Mouse (Mus musculus) midbrain, embryonic 10.5 days (tissue): ENCODE measurements at regions not wholly inside any gene's neighbourhood (a gene's known extent, or its start where the extent isn't known, plus 50 kb on each side); places are given as distances from the start of the nearest gene placed in this dataset.

Experiments used
- DNase-seq: peaks from one replicate; pipeline ENCODE4 v3.0.0-alpha.2; 2017; ENCODE audit warnings: low spot score
- H3K27ac ChIP-seq: fragments of 300-500 bp; sonication (generic); replicated peaks from 2 replicates; pipeline ENCODE4 v1.5.1; 2016; ENCODE audit warnings: mild to moderate bottlenecking
- H3K27me3 ChIP-seq: fragments of 300-500 bp; sonication (generic); 2 replicates; pipeline ENCODE4 v1.6.1; 2016; ENCODE audit warnings: low read depth, mild to moderate bottlenecking; ENCODE audit not compliant: poor library complexity, severe bottlenecking
- H3K36me3 ChIP-seq: fragments of 300-500 bp; sonication (generic); 2 replicates; pipeline ENCODE4 v1.6.1; 2016; ENCODE audit warnings: mild to moderate bottlenecking, moderate library complexity
- H3K4me1 ChIP-seq: fragments of 300-500 bp; sonication (generic); 2 replicates; pipeline ENCODE4 v1.6.1; 2016
- H3K4me3 ChIP-seq: fragments of 300-500 bp; sonication (generic); 2 replicates; pipeline ENCODE4 v1.5.1; 2016; ENCODE audit warnings: mild to moderate bottlenecking, moderate library complexity
- H3K9me3 ChIP-seq: fragments of 300-500 bp; sonication (generic); replicated peaks from 2 replicates; pipeline ENCODE4 v1.6.1; 2016; ENCODE audit warnings: mild to moderate bottlenecking
- WGBS: fragments of 180-500 bp; shearing (Covaris S2); methylation state at CpG from one replicate; pipeline ENCODE4 v1.1.7; 2016; 5-methylcytosine and 5-hydroxymethylcytosine counted together

DNA sequence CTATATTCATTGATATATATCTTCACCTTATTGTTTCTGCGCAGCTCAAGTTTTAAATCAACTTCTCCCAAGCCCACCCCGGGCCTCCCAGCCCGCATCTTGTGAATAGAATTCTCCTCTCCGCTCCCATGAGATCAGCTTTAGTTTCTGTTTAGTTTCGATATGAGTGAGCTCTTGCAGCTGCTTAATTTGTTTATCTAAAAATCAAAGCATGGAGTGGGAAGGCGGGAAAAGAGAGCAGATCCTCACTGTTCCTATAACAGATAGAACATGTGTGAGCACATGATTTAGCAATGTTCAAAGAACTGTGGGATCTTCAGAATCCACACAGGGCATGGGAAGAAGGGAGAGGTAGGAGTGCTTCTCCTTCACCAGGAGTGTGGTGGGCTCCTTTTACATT, 117.6 kb upstream of the Adamts3 start:
- DNase-seq = no peak
- Histone ChIP-seq H3K4me3 (no peak overlapping the region), H3K9me3 (no peaks in the 10 kb centered on the region), H3K27me3 (no peaks in the 10 kb centered on the region), H3K36me3 (no peaks in the 10 kb centered on the region), H3K27ac (no peak overlapping the region), H3K4me1 (no peaks in the 10 kb centered on the region)
- WGBS = 92% methylated on average over 6 of the region's 6 CpGs

DNA sequence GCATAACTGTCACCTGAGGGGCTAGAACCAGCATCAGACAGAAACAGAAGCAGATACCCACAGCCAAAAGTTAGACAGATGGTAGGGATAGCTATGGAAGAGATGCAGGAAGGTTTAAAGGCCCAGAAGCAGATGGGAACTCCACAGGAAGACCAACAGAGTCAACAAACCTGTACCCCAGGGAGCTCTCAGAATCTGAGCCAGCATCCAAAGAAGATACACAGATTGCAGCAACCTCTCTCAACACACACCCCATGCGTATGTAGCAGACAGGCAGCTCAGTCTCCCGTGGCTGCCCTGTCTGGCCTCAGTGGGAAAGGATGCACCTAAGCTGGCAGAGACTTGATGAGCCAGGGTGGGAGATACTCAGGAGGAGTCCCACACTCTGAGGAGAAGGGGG, 108.4 kb upstream of the Adamts3 start:
- 79% methylated on average over 2 of the region's 2 CpGs for WGBS
- H3K4me1 ChIP-seq = no peaks in the 10 kb centered on the region
- no peak overlapping the region for H3K4me3 ChIP-seq
- no peaks in the 10 kb centered on the region for H3K27me3 ChIP-seq
- no peaks in the 10 kb centered on the region for H3K9me3 ChIP-seq
- DNase-seq = no peak
- H3K36me3 ChIP-seq = no peaks in the 10 kb centered on the region
- H3K27ac ChIP-seq = no peak overlapping the region

GRCm38 (mm10) chr5:89981627-89982026, 98.5 kb upstream of the Adamts3 start:
- H3K27me3 ChIP-seq = no peaks in the 10 kb centered on the region
- 64% methylated on average over 6 of the region's 6 CpGs for WGBS
- no peak for DNase-seq

DNA sequence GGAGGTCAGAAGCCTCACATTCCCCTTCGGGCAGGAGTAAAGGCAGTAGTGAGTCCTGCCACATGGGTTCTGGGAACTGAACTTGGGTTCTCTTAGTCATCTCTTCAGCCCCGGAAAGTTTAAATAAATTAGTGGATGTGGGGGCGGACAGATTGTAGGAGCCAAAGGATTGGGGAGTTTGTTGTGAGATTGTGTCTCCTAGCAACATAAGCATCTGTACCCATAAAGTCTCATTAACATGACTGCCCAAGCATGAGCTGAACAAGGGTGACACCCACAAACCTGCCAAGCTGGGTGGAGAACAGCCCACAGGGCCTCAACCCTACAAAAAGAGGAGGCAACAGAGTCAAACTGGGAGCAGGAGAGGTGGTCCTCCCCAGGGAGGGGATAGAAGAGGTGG, 97.1 kb upstream of the Adamts3 start:
- 95% methylated on average over 3 of the region's 3 CpGs for WGBS
- H3K4me3 ChIP-seq = no peak overlapping the region
- no peaks in the 10 kb centered on the region for H3K9me3 ChIP-seq
- DNase-seq = no peak
- H3K4me1 ChIP-seq = no peaks in the 10 kb centered on the region
- H3K27ac ChIP-seq = no peak overlapping the region
- H3K36me3 ChIP-seq = no peaks in the 10 kb centered on the region
- H3K27me3 ChIP-seq = no peaks in the 10 kb centered on the region

More at GRCm38 (mm10) chr5:89981627-89982026, 98.5 kb upstream of the Adamts3 start:
- Histone ChIP-seq H3K27ac (no peak overlapping the region), H3K9me3 (no peaks in the 10 kb centered on the region), H3K4me3 (no peak overlapping the region), H3K4me1 (no peaks in the 10 kb centered on the region), H3K36me3 (no peaks in the 10 kb centered on the region)

GRCm38 (mm10) chr5:89952611-89953010, 69.5 kb upstream of the Adamts3 start:
- H3K9me3 ChIP-seq = 0 out of 2 replicates have a peak, but pooled peaks cover 5% of the 10 kb centered on the region
- WGBS = 90% methylated on average over 11 of the region's 11 CpGs

GRCm38 (mm10) chr5:89945660-89945925, 62.5 kb upstream of the Adamts3 start:
- no peak overlapping the region for H3K4me3 ChIP-seq
- peaks cover 6% of the 10 kb centered on the region; the same call in 1 of the 2 replicates for H3K27me3 ChIP-seq
- H3K4me1 ChIP-seq = peaks cover 25% of the 10 kb centered on the region
- no peak for DNase-seq
- 0 out of 2 replicates have a peak, but pooled peaks cover 5% of the 10 kb centered on the region for H3K9me3 ChIP-seq
- no peak overlapping the region for H3K27ac ChIP-seq
- no peaks in the 10 kb centered on the region for H3K36me3 ChIP-seq
- 90% methylated on average over 3 of the region's 3 CpGs for WGBS

More at GRCm38 (mm10) chr5:89952611-89953010, 69.5 kb upstream of the Adamts3 start:
- no peak overlapping the region for H3K4me3 ChIP-seq
- no peaks in the 10 kb centered on the region for H3K27me3 ChIP-seq
- no peaks in the 10 kb centered on the region for H3K4me1 ChIP-seq
- H3K27ac ChIP-seq = no peak overlapping the region
- DNase-seq = no peak
- H3K36me3 ChIP-seq = no peaks in the 10 kb centered on the region

- no peak for DNase-seq
- no peak overlapping the region for H3K27ac ChIP-seq
- peaks cover 6% of the 10 kb centered on the region; the same call in 1 of the 2 replicates for H3K9me3 ChIP-seq
- peaks cover 25% of the 10 kb centered on the region for H3K4me1 ChIP-seq
- WGBS = 83% methylated on average over 5 of the region's 5 CpGs
- H3K27me3 ChIP-seq = peaks cover 6% of the 10 kb centered on the region; the same call in 1 of the 2 replicates
- H3K4me3 ChIP-seq = no peak overlapping the region
- no peaks in the 10 kb centered on the region for H3K36me3 ChIP-seq
Observed at GRCm38 (mm10) chr5:89944855-89945659, 61.9 kb upstream of the Adamts3 start.

- H3K4me3 ChIP-seq = no peak overlapping the region
- peaks cover 6% of the 10 kb centered on the region; the same call in 1 of the 2 replicates for H3K27me3 ChIP-seq
- H3K27ac ChIP-seq = no peak overlapping the region
- peak; percentile 55 for DNase-seq
- no peaks in the 10 kb centered on the region for H3K36me3 ChIP-seq
- WGBS = 38% methylated on average over 9 of the region's 9 CpGs
- peaks cover 25% of the 10 kb centered on the region for H3K4me1 ChIP-seq
- peaks cover 17% of the 10 kb centered on the region; the same call in 1 of the 2 replicates for H3K9me3 ChIP-seq
Observed at GRCm38 (mm10) chr5:89943276-89944127, 60.4 kb upstream of the Adamts3 start.

DNA sequence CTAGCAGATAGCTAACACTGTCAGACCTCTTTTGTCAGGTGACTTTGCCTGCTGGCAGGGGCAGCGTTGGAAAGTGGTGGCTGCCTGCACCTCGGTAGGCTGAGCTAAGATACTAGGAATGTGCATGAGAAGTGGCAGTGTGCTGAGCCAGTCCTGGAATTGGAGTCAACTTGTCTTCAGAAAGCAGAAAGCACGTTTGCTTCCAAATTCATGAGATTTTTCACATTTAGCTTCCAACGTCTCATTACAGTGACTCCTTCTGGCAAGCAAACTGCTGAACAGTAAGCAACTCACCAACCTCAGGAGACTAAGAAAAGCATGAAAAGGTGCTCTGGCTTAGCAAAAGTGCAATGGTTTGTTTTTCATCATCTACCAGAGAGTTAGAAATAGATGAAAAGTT, 59.1 kb upstream of the Adamts3 start:
- 44% methylated on average over 4 of the region's 4 CpGs for WGBS
- H3K27ac ChIP-seq = no peak overlapping the region
- H3K27me3 ChIP-seq = peaks cover 6% of the 10 kb centered on the region; the same call in 1 of the 2 replicates
- no peak overlapping the region for H3K4me3 ChIP-seq
- H3K4me1 ChIP-seq = peaks cover 25% of the 10 kb centered on the region
- no peaks in the 10 kb centered on the region for H3K36me3 ChIP-seq
- DNase-seq = no peak
- H3K9me3 ChIP-seq = peaks cover 12% of the 10 kb centered on the region; the same call in 1 of the 2 replicates

DNA sequence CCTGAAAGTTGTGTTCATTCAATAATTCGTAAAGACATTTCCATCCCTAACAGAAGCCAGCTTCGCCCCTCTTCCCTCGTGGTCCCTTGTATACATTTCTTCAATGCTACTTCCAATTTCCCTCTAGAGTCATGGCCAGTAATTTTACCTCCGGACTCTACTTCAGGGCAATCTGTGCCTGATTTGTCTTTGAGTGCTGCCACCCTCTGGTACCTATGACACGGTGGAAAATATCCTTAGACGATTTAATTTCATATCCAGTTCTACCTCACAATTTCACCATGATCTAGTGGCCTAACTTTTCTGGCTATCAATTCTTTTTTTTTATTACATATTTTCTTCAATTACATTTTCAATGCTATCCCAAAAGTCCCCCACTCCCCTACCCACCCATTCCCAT, 49.9 kb upstream of the Adamts3 start:
- WGBS = 88% methylated on average over 6 of the region's 6 CpGs
- H3K27ac ChIP-seq = no peak overlapping the region

More for the DNA sequence above, 49.9 kb upstream of the Adamts3 start:
- DNase-seq = no peak
- Histone ChIP-seq H3K36me3 (no peaks in the 10 kb centered on the region), H3K4me3 (no peak overlapping the region), H3K27me3 (no peaks in the 10 kb centered on the region), H3K4me1 (no peaks in the 10 kb centered on the region), H3K9me3 (no peaks in the 10 kb centered on the region)
